Mouse (Mus musculus) spleen, adult 10 weeks (tissue): ENCODE results near the gene Zfand3. TPM values are rescaled to one million over a fixed set of nuclear protein-coding genes. Genes with fewer than 3 reads are reported as not detected.

Experiments used
- polyA plus RNA-seq: library from polyadenylated mRNA; stranded (reverse); fragments of 350-450 nt; fragmentation: Illumina TruSeq; extraction: RNeasy Lipid Tissue Mini Kit (QIAGEN cat#74804); gene quantifications from one replicate; pipeline ENCODE4 v1.2.3, GENCODE M21; 2015; ENCODE audit warnings: low replicate concordance; ENCODE audit not compliant: insufficient read depth

The Zfand3 gene
- 60.5 TPM for polyA plus RNA-seq

DNA sequence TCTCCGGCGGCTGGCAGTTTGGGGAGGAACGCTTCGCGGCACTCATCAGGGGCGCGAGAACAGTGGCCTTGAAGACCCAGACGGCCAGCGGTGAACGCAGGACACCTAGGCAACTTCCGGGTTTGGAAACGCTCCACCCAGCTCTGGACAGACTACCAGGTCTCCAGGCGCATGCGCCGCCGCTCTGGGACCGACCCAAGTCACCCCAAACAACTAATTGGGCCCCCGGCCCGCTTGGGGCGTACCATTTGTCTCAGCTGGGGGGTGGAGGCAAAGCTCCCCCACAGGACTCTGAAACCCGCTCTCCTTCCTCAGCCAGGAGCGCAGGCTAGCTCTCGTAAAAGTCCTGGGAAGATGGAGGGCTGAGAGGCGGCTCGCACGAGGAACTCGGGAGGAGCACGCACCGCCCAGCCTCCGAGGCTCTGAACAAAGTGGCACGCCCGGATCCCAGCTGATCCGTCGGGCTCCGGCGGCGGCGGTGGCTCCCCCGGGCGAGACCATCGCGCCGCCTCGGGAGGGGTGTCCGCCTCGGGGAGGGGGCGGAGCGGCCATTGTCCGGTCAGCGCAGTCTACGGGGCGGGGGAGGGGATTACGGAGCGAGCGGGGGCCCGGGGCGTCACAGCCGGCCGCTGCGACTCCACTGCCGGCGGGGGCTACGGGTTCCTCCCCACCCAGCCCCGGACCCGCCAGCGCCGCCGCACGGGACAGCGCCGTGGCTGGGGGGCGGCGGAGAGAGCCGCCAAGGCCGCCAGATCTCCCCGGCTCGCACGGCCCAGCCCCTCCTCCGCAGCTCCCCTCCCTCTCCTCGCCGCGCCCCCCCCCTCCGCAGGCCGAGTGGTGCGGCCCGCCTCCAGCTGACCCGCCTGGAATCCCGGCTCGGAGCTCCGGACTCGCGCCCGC is at the start of gene Zfand3:
Zfand3 (plus strand) TSS at position 531 of the 900 bp plus-strand sequence.

DNA sequence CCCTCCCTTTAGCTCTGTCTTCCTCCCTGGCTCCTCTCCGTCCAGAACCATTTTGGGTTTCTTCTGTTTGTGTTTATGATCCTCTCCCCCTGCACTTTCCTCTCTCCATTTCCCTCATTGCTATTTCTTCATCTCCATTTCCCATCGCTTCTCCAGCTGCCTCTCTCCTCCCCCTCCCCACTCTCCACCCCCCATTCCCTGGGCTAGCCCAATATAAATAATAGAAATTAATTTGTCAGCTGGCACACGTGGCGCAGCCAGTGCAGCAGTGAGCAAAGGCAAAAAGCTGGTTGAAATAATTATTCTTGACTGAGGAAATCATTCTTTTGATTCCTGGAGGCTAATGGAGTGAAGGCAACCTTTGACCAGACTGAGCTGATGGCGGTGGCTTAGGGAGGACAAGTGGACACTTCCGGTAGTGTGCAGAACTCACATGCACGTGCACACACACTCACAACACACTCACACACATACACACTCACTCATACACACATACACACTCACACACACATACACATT is 34.4 kb upstream of the Zfand3 start, which contains the start of gene Mdga1:
Mdga1 (minus strand) TSS at position 51 of the 519 bp plus-strand sequence.

Other genes with a start within 250 kb of the Zfand3 start
- 0.81 TPM for gene Mdga1, start 34.6 kb upstream of the Zfand3 start, polyA plus RNA-seq